Mouse (Mus musculus): ENCODE data around the gene Sp7. TPM values are rescaled to one million over a fixed set of nuclear protein-coding genes. Genes with fewer than 3 reads are reported as not detected.
"Not testable (repeated sequence)": the region's sequence is repeated elsewhere in the genome, so short reads cannot be mapped to it uniquely, and the experiment has no call there.

Gene Sp7
- polyA plus RNA-seq, 2 experiments = 11.7 to 22.5 TPM

DNA sequence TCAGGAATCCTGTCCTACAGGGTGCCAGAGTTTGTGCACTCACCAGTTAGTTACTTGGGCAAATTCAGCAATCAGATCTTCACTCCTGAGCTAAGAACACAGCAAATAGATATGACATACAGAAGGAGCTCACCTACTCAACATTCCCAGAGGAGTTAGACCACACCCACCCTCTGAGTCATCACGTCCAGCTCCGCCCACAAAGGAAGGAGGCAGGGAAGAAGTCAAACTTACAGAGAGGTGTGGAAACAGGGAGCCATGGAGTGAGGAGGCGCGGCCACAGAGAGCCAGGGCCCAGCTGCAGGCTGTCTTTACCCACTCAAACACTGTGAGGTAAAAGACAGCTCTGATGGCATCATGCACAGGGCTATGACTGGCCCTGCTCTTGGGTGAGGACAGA lies 20.5 kb downstream of the Sp7 start:
- WGBS = 70% methylated on average over 4 of the region's 4 CpGs
- Histone ChIP-seq H3K4me2 (replicated peaks; ENCODE audit: low read depth, low read length, severe bottlenecking) (no peak overlapping the region), H3K9ac (ENCODE audit: low read depth, low read length, severe bottlenecking) (no peak overlapping the region), H3K4me3 (replicated peaks; ENCODE audit: low read length) (no peak overlapping the region), H3K27ac (replicated peaks; ENCODE audit: low read depth, low read length) (no peak overlapping the region), H3K9me3 (ENCODE audit: control insufficient read depth, low read length) (no peaks in the 10 kb centered on the region), H3K36me3 (ENCODE audit: control insufficient read depth, insufficient read depth, low read length) (peaks cover 42% of the 10 kb centered on the region), H3K4me1 (ENCODE audit: control insufficient read depth, insufficient read depth, low read length) (0 out of 2 replicates have a peak, but pooled peaks cover 5% of the 10 kb centered on the region), H3K27me3 (ENCODE audit: control insufficient read depth, insufficient read depth, low read length) (no peaks in the 10 kb centered on the region)
- no peak for TF ChIP-seq POLR2A (IDR thresholded peaks at IDR 0.05; ENCODE audit: borderline replicate concordance, extremely low read depth, insufficient read depth, insufficient read length)
- DNase-seq (ENCODE audit: low spot score) (no peak), ATAC-seq (ENCODE audit: low FRiP score, low read depth) (no peak)

DNA sequence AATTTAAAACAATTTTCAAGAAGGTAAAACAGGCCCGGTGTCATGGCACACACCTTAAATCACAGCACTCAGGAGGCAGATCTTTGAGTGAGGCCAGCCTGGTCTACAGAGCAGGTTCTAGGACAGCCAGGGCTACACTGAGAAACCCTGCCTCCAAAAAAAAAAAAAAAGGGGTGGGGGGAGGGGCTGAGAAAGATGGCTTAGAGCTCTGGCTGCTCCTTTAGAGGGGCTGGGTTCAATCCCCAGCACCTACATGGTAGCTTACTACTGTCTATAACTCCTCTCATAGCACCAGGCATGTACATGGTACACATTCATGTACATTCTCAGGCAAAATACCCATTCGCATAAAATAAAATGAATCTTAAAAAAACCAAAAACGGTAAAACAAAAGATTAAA lies 22.5 kb downstream of the Sp7 start:
- no peak for DNase-seq (ENCODE audit: low spot score)
- peaks cover 53% of the 10 kb centered on the region for H3K36me3 ChIP-seq (ENCODE audit: control insufficient read depth, insufficient read depth, low read length)
- H3K4me2 ChIP-seq (replicated peaks; ENCODE audit: low read depth, low read length, severe bottlenecking) = no peak overlapping the region
- H3K9me3 ChIP-seq (ENCODE audit: control insufficient read depth, low read length) = no peaks in the 10 kb centered on the region
- no peaks in the 10 kb centered on the region for H3K4me1 ChIP-seq (ENCODE audit: control insufficient read depth, insufficient read depth, low read length)
- no peak overlapping the region for H3K4me3 ChIP-seq (replicated peaks; ENCODE audit: low read length)
- no peak for ATAC-seq (ENCODE audit: low FRiP score, low read depth)
- no peak overlapping the region for H3K27ac ChIP-seq (replicated peaks; ENCODE audit: low read depth, low read length)
- H3K27me3 ChIP-seq (ENCODE audit: control insufficient read depth, insufficient read depth, low read length) = no peaks in the 10 kb centered on the region
- TF ChIP-seq POLR2A (IDR thresholded peaks at IDR 0.05; ENCODE audit: borderline replicate concordance, extremely low read depth, insufficient read depth, insufficient read length) = no peak
- 94% methylated on average over 3 of the region's 3 CpGs for WGBS
- H3K9ac ChIP-seq (ENCODE audit: low read depth, low read length, severe bottlenecking) = no peak overlapping the region

DNA sequence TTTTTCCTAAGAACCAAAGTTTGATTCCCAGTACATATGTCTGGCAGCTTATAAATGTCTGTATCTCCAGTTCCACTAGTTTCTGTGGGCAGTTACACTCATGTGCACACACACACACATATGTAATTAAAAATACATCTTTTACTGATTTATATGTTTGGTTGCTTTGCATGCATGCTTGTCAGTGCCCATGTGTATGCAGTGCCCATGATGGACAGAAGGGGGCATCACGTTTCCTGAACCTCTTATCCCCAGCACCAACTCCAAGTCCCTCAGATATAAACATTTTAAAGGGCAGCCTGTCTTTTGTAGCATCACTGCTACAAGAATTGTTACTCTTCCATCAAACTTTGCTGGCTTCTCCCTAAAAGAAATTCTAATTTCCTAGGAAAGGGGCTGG lies 25.4 kb downstream of the Sp7 start:
- DNase-seq (ENCODE audit: low spot score) = peak; percentile 42
- Histone ChIP-seq H3K9ac (ENCODE audit: low read depth, low read length, severe bottlenecking) (no peak overlapping the region), H3K27me3 (ENCODE audit: control insufficient read depth, insufficient read depth, low read length) (no peaks in the 10 kb centered on the region), H3K27ac (replicated peaks; ENCODE audit: low read depth, low read length) (no peak overlapping the region), H3K4me3 (replicated peaks; ENCODE audit: low read length) (no peak overlapping the region), H3K9me3 (ENCODE audit: control insufficient read depth, low read length) (no peaks in the 10 kb centered on the region), H3K4me1 (ENCODE audit: control insufficient read depth, insufficient read depth, low read length) (no peaks in the 10 kb centered on the region), H3K4me2 (replicated peaks; ENCODE audit: low read depth, low read length, severe bottlenecking) (no peak overlapping the region), H3K36me3 (ENCODE audit: control insufficient read depth, insufficient read depth, low read length) (peaks cover 76% of the 10 kb centered on the region)
- no peak for ATAC-seq (ENCODE audit: low FRiP score, low read depth)
- no peak for TF ChIP-seq POLR2A (IDR thresholded peaks at IDR 0.05; ENCODE audit: borderline replicate concordance, extremely low read depth, insufficient read depth, insufficient read length)
- 6% methylated on average over 1 of the region's 1 CpGs for WGBS

DNA sequence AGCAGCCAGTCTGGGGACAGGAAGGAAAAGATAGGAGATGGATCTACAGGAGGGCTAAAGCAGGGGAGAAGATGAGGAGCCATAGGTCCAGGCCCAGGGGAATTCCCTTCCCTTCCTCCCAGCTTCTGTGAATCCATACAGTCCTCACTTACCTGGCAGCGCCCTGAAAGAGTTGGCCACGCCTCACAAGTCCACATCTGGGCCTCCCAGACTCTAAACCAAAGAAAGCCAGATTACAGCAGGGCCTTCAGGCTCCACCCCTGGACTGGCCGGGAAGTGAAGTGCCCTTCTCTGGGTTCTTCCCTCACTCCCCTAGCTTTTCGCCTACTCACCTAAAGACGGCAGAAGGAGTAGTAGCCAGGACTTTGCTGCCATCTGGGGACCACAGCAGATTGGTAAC lies 27.4 kb downstream of the Sp7 start:
- H3K27ac ChIP-seq (replicated peaks; ENCODE audit: low read depth, low read length) = no peak overlapping the region
- no peaks in the 10 kb centered on the region for H3K27me3 ChIP-seq (ENCODE audit: control insufficient read depth, insufficient read depth, low read length)
- H3K36me3 ChIP-seq (ENCODE audit: control insufficient read depth, insufficient read depth, low read length) = peaks cover 75% of the 10 kb centered on the region
- H3K4me2 ChIP-seq (replicated peaks; ENCODE audit: low read depth, low read length, severe bottlenecking) = no peak overlapping the region
- no peak for TF ChIP-seq POLR2A (IDR thresholded peaks at IDR 0.05; ENCODE audit: borderline replicate concordance, extremely low read depth, insufficient read depth, insufficient read length)
- 55% methylated on average over 5 of the region's 5 CpGs for WGBS
- DNase-seq (ENCODE audit: low spot score) = no peak
- ATAC-seq (ENCODE audit: low FRiP score, low read depth) = no peak
- H3K9me3 ChIP-seq (ENCODE audit: control insufficient read depth, low read length) = no peaks in the 10 kb centered on the region
- H3K9ac ChIP-seq (ENCODE audit: low read depth, low read length, severe bottlenecking) = no peak overlapping the region
- H3K4me1 ChIP-seq (ENCODE audit: control insufficient read depth, insufficient read depth, low read length) = no peaks in the 10 kb centered on the region
- H3K4me3 ChIP-seq (replicated peaks; ENCODE audit: low read length) = no peak overlapping the region

DNA sequence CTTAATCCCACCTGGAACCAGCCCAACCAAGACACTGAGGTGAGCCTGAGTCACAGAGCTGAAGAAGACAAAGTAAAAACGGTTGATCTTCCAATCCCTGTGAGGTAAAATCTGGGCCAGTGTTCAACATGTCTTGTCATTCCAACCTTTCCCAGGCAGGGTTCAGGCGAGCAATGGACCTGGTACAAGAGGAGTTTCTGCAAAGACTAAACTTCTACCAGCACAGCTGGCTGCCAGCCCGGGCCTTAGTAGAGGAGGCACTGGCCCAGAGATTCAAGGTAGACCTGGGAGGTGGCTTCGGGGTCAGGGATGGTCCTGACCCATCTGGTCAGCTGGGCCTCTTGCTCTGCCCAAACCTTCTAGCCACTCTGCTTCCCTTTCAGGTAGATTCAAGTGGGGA lies 30.0 kb downstream of the Sp7 start:
- WGBS = 78% methylated on average over 4 of the region's 4 CpGs
- Histone ChIP-seq H3K36me3 (ENCODE audit: control insufficient read depth, insufficient read depth, low read length) (peaks cover 76% of the 10 kb centered on the region), H3K4me1 (ENCODE audit: control insufficient read depth, insufficient read depth, low read length) (peaks cover 6% of the 10 kb centered on the region), H3K4me3 (replicated peaks; ENCODE audit: low read length) (no peak overlapping the region), H3K4me2 (replicated peaks; ENCODE audit: low read depth, low read length, severe bottlenecking) (no peak overlapping the region), H3K9me3 (ENCODE audit: control insufficient read depth, low read length) (no peaks in the 10 kb centered on the region), H3K27me3 (ENCODE audit: control insufficient read depth, insufficient read depth, low read length) (no peaks in the 10 kb centered on the region), H3K27ac (replicated peaks; ENCODE audit: low read depth, low read length) (no peak overlapping the region), H3K9ac (ENCODE audit: low read depth, low read length, severe bottlenecking) (no peak overlapping the region)
- TF ChIP-seq POLR2A (IDR thresholded peaks at IDR 0.05; ENCODE audit: borderline replicate concordance, extremely low read depth, insufficient read depth, insufficient read length) = no peak
- ATAC-seq (ENCODE audit: low FRiP score, low read depth) = no peak
- no peak for DNase-seq (ENCODE audit: low spot score)

DNA sequence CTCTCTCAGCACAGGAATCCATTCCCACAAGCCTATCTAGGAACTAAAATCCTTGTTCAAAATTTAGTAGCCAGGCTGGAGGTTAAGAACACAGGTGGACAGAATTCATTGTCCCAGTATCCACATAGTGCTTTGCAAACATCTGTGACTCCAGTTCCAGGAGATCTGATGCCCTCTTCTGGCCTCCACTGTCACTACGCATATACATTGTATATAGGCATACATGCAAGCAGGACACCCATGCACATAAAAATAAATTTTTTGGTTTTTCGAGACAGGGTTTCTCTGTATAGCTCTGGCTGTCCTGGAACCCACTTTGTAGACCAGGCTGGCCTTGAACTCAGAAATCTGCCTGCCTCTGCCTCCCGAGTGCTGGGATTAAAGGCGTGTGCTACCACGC lies 31.1 kb downstream of the Sp7 start:
- not testable (repeated sequence) for DNase-seq (ENCODE audit: low spot score); H3K27ac ChIP-seq (replicated peaks; ENCODE audit: low read depth, low read length); H3K27me3 ChIP-seq (ENCODE audit: control insufficient read depth, insufficient read depth, low read length); ATAC-seq (ENCODE audit: low FRiP score, low read depth); H3K4me2 ChIP-seq (replicated peaks; ENCODE audit: low read depth, low read length, severe bottlenecking); H3K9ac ChIP-seq (ENCODE audit: low read depth, low read length, severe bottlenecking); H3K9me3 ChIP-seq (ENCODE audit: control insufficient read depth, low read length); H3K4me3 ChIP-seq (replicated peaks; ENCODE audit: low read length)
- WGBS = 93% methylated on average over 5 of the region's 5 CpGs
- peaks cover 11% of the 10 kb centered on the region for H3K4me1 ChIP-seq (ENCODE audit: control insufficient read depth, insufficient read depth, low read length)
- peaks cover 76% of the 10 kb centered on the region for H3K36me3 ChIP-seq (ENCODE audit: control insufficient read depth, insufficient read depth, low read length)
